Mouse (Mus musculus) midbrain, embryonic 15.5 days (tissue): Measurements from ENCODE around the gene Palm3. TPM values are rescaled to one million over a fixed set of nuclear protein-coding genes. Genes with fewer than 3 reads are reported as not detected.

Experiments used
- ATAC-seq: fragments of 200-750 bp; cut with Nextera tagmentation; replicated peaks from 2 replicates; pipeline ENCODE4 v1.8.0; 2017; ENCODE audit warnings: moderate TSS enrichment
- H3K27ac ChIP-seq: fragments of 300-500 bp; sonication (generic); 2 replicates; pipeline ENCODE4 v1.5.1; 2015; ENCODE audit warnings: mild to moderate bottlenecking, inconsistent platforms
- H3K27me3 ChIP-seq: fragments of 300-500 bp; sonication (generic); replicated peaks from 2 replicates; pipeline ENCODE4 v1.6.1; 2015; ENCODE audit warnings: inconsistent platforms
- H3K36me3 ChIP-seq: fragments of 300-500 bp; sonication (generic); replicated peaks from 2 replicates; pipeline ENCODE4 v1.6.1; 2015; ENCODE audit warnings: inconsistent platforms
- H3K4me1 ChIP-seq: fragments of 300-500 bp; sonication (generic); 2 replicates; pipeline ENCODE4 v1.6.1; 2015; ENCODE audit warnings: inconsistent platforms
- H3K4me2 ChIP-seq: fragments of 300-500 bp; sonication (generic); 2 replicates; pipeline ENCODE4 v1.6.1; 2015; ENCODE audit warnings: inconsistent platforms, mild to moderate bottlenecking, moderate library complexity
- H3K4me3 ChIP-seq: fragments of 300-500 bp; sonication (generic); 2 replicates; pipeline ENCODE4 v1.5.1; 2015; ENCODE audit warnings: mild to moderate bottlenecking, inconsistent platforms
- H3K9ac ChIP-seq: fragments of 300-500 bp; sonication (generic); 2 replicates; pipeline ENCODE4 v1.6.1; 2015; ENCODE audit warnings: mild to moderate bottlenecking, inconsistent platforms
- H3K9me3 ChIP-seq: fragments of 300-500 bp; sonication (generic); 2 replicates; pipeline ENCODE4 v1.6.1; 2016; ENCODE audit warnings: inconsistent platforms
- WGBS: fragments of 180-500 bp; shearing (Covaris S2); methylation state at CpG from one replicate; pipeline ENCODE4 v1.1.7; 2015; ENCODE audit warnings: mixed read lengths; 5-methylcytosine and 5-hydroxymethylcytosine counted together
- microRNA counts: library from miRNA; unstranded; fragments of <30 nt; microRNA quantifications from one replicate; lab custom pipeline; 2016
- microRNA-seq: library from miRNA; unstranded; fragments of <30 nt; microRNA quantifications from one replicate; pipeline ENCODE4, GENCODE M21; 2016
- polyA plus RNA-seq: library from polyadenylated mRNA; unstranded; fragments of >200 nt; fragmentation: Nextera tagmentation; extraction: Ambion mirVana; gene quantifications from 2 replicates; pipeline ENCODE4 v1.2.1, GENCODE M21; 2015

The Palm3 gene
- polyA plus RNA-seq, 1 experiment from 2014 or later, result 2.6 TPM

DNA sequence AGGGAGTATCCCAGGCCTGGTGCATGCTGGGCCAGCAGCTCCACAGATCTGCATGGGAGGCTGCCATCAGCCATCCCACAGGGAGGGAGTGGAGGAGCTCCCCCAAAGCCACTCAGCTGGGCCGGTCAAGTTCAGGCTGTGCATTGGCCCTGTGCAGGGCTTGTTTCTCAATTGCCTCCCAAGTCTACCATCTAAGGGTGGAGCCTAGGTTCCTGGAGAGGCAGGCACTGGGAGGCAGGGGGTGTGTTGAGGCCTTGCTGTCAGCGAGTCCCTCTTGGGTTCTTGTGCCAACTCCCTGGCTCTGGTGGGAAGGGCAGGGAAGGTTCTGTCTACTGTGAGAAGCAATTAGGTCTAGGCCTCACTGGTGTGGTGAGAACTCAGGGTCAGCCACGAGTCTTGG is 50.6 kb downstream of the Palm3 start:
- Histone ChIP-seq H3K4me3 (no peak overlapping the region), H3K4me2 (no peak overlapping the region), H3K27ac (no peak overlapping the region), H3K9ac (no peak overlapping the region), H3K27me3 (no peaks in the 10 kb centered on the region), H3K36me3 (peaks cover 10% of the 10 kb centered on the region; the same call in 1 of the 2 replicates), H3K4me1 (peaks cover 67% of the 10 kb centered on the region), H3K9me3 (no peaks in the 10 kb centered on the region)
- ATAC-seq, result no peak
- 84% methylated on average over 3 of the region's 3 CpGs for WGBS

DNA sequence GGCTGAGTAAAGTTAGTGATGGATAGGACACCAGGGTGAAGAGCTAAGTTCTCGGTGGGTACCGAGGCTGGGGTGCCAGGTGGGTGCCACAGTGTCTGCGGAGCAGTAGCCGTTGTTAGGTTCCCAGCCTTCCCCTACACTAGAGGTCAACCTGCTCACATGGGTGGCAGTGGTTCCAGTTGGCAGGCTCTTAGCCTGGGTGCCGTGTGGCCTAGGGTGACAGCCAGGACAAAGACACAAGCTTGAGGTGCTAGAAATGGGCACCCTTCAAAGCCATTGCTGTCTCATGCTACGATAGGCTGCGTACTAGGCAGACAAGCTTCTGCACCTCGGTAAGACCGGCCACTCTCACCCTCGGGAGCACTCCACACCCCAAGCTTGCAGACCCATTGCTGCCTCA is 51.0 kb downstream of the Palm3 start:
- no peaks in the 10 kb centered on the region for H3K27me3 ChIP-seq
- 0 out of 2 replicates have a peak overlapping the region, but pooled peaks have one; percentile 73 for H3K27ac ChIP-seq
- peaks cover 13% of the 10 kb centered on the region; the same call in 1 of the 2 replicates for H3K36me3 ChIP-seq
- H3K9me3 ChIP-seq, result no peaks in the 10 kb centered on the region
- no peak for ATAC-seq
- H3K9ac ChIP-seq, result no peak overlapping the region
- no peak overlapping the region for H3K4me2 ChIP-seq
- 85% methylated on average over 10 of the region's 10 CpGs for WGBS
- peaks cover 67% of the 10 kb centered on the region for H3K4me1 ChIP-seq
- no peak overlapping the region for H3K4me3 ChIP-seq

DNA sequence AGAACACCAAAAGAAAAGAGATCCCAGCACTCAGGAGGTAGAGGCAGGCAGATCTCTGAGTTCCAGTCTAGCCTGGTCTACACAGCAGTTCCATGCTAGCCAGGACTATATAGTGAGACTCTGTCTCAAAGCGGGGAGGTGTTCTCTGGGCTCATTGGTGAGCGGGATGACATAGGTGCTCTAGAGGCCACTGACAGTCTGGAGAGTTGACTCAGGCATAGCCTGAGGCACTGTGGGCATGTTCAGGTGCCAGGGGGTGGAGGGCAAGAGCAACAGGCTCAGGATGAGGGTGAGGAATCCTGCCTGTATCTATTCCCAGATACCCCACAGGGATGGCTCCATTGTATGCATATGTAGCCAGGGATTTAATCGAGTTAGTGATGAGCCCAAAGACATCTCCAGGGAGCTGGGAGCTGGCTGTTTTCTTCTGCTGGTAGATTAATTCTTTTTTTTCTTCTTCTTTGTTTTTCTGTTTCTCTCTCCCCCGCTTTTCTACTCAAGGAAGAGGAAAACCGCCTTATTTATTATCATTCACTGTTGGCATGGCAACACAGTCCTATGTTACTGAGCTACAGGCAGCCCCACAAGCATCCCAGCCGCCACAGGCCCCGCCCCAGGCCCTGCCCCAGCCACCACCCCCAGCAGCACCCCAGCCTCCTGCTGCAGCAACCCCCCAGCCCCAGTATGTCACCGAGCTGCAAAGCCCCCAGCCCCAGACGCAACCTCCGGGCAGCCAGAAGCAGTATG is 52.1 kb downstream of the Palm3 start:
- Histone ChIP-seq H3K27me3 (no peaks in the 10 kb centered on the region), H3K36me3 (peaks cover 13% of the 10 kb centered on the region; the same call in 1 of the 2 replicates), H3K27ac (peak overlapping the region; percentile 73), H3K9ac (no peak overlapping the region), H3K4me2 (peak overlapping the region; percentile 19), H3K4me1 (peaks cover 57% of the 10 kb centered on the region), H3K9me3 (no peaks in the 10 kb centered on the region), H3K4me3 (no peak overlapping the region)
- ATAC-seq, result peak; percentile 32; the same call in 1 of the 2 replicates
- WGBS, result 36% methylated on average over 10 of the region's 10 CpGs

DNA sequence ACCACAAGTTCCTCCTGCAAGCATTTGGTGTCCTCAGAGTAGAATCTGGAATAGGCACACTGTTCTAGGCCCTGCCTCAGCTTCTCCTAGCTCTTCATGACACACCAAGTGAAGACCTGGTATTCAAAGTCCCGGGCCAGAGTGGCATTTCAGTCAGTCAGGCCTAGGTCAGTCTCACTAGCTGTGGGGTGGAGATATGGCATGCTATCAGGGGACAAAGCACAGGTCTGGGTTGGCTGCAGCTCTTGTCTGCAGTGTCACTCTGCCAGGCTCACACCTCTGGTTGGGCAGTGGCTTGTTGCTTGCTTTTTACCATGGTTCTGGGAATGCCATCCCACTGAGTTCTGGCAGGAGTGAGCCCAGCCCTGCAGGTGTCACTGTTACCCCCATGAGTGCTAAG is 55.1 kb downstream of the Palm3 start:
- H3K36me3 ChIP-seq, result peaks cover 35% of the 10 kb centered on the region
- no peak for ATAC-seq
- no peak overlapping the region for H3K9ac ChIP-seq
- peaks cover 28% of the 10 kb centered on the region for H3K4me1 ChIP-seq
- no peak overlapping the region for H3K4me3 ChIP-seq
- 91% methylated on average over 1 of the region's 1 CpGs for WGBS
- H3K4me2 ChIP-seq, result no peak overlapping the region
- H3K9me3 ChIP-seq, result no peaks in the 10 kb centered on the region
- no peak overlapping the region for H3K27ac ChIP-seq
- H3K27me3 ChIP-seq, result no peaks in the 10 kb centered on the region

DNA sequence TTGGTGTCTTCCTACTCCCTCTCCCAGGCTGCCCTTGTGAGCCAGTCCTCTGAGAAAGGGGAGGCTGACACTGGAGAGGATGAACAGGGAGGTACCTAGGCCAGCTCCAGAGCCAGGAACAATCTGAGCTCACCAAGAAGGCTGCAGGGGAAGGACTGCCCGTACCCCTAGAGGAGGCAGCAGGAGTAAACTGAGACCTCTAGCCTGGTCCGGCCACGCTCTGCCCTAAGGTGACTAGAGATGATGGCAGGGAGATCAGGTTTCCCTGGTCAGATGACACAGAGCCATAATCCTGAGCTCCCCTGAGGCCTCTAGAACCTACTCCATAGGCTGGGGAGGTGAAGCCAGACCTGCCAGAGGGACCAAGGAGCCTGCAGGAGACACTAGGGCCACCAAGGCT is 55.6 kb downstream of the Palm3 start:
- peaks cover 24% of the 10 kb centered on the region for H3K4me1 ChIP-seq
- no peak overlapping the region for H3K4me3 ChIP-seq
- ATAC-seq, result no peak
- H3K27ac ChIP-seq, result no peak overlapping the region
- no peaks in the 10 kb centered on the region for H3K27me3 ChIP-seq
- H3K36me3 ChIP-seq, result peaks cover 36% of the 10 kb centered on the region
- WGBS, result 85% methylated on average over 3 of the region's 3 CpGs
- no peaks in the 10 kb centered on the region for H3K9me3 ChIP-seq
- no peak overlapping the region for H3K9ac ChIP-seq
- no peak overlapping the region for H3K4me2 ChIP-seq

DNA sequence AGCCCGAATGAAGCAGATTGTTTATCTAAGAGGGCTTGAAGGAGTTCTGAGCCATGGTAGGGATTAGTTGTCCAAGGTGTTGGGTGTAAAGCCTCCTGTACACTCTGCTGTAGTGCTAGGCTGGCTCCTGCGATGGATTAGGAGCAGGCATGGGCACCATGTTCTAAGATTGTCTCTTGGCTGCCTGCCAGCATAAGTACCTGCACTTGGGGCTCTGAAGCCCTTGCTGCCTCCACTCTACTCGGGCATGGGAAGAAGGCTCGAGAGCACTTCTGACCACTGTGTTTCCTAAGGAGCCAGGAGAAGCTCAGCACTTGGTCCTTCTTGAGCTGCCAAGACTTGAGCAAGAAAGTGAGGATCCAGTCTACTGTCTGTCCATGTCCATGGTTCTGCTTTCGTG is 57.9 kb downstream of the Palm3 start:
- Histone ChIP-seq H3K9ac (no peak overlapping the region), H3K4me1 (peaks cover under 1% of the 10 kb centered on the region), H3K4me3 (no peak overlapping the region), H3K27ac (no peak overlapping the region), H3K27me3 (no peaks in the 10 kb centered on the region), H3K36me3 (peaks cover 49% of the 10 kb centered on the region), H3K4me2 (no peak overlapping the region), H3K9me3 (no peaks in the 10 kb centered on the region)
- WGBS, result 86% methylated on average over 5 of the region's 5 CpGs
- ATAC-seq, result no peak

MicroRNAs within 50 kb of the gene (microRNA counts, 519-probe panel; counts per million panel counts)
- not detected for microRNA mmu-miR-1199 (lab: Ali Mortazavi, UCI)

Small RNA genes lying within 50 kb of the gene (microRNA-seq; reads per million reads assigned to microRNA genes)
- gene Mir1199 (not detected), gene Mir8111 (1.8 reads per million, percentile 2 among the genes with 10 or more reads in this experiment)

Other genes with a start within 250 kb of the Palm3 start
- 67.2 and 68.0 TPM in 2 replicates for gene Adgrl1, start 121.4 kb upstream of the Palm3 start, polyA plus RNA-seq
- 0.93 and 1.00 TPM in 2 replicates for gene Gm10644, start 66.3 kb upstream of the Palm3 start, polyA plus RNA-seq
- gene Asf1b, start 66.0 kb upstream of the Palm3 start, polyA plus RNA-seq, result 8.0 and 10.9 TPM in 2 replicates
- gene Prkaca, start 48.5 kb upstream of the Palm3 start, polyA plus RNA-seq, result 228 and 238 TPM in 2 replicates
- gene Samd1, start 23.8 kb upstream of the Palm3 start, polyA plus RNA-seq, result 7.1 and 7.2 TPM in 2 replicates
- 0.66 and 1.0 TPM in 2 replicates for gene 1700067K01Rik, start 20.0 kb upstream of the Palm3 start, polyA plus RNA-seq
- gene 2210011C24Rik, start 9.3 kb upstream of the Palm3 start, polyA plus RNA-seq, result 0.26 and 0.39 TPM in 2 replicates
- gene Il27ra, start 21.1 kb downstream of the Palm3 start, polyA plus RNA-seq, result 0.58 and 0.68 TPM in 2 replicates
- gene Rln3, start 23.5 kb downstream of the Palm3 start, polyA plus RNA-seq, result 0.48 and 1.3 TPM in 2 replicates
- 1.0 and 1.4 TPM in 2 replicates for gene Gm10643, start 43.7 kb downstream of the Palm3 start, polyA plus RNA-seq
- gene Rfx1, start 45.4 kb downstream of the Palm3 start, polyA plus RNA-seq, result 12.4 and 14.0 TPM in 2 replicates
- 25.8 and 26.3 TPM in 2 replicates for gene Dcaf15, start 83.3 kb downstream of the Palm3 start, polyA plus RNA-seq
- 0.68 and 0.73 TPM in 2 replicates for gene Podnl1, start 104.5 kb downstream of the Palm3 start, polyA plus RNA-seq
- 52.5 and 53.3 TPM in 2 replicates for gene Cc2d1a, start 126.5 kb downstream of the Palm3 start, polyA plus RNA-seq
- gene 4930432K21Rik, start 126.6 kb downstream of the Palm3 start, polyA plus RNA-seq, result 2.5 and 2.9 TPM in 2 replicates
- 8.1 and 8.5 TPM in 2 replicates for gene Nanos3, start 163.7 kb downstream of the Palm3 start, polyA plus RNA-seq
- gene Zswim4, start 215.6 kb downstream of the Palm3 start, polyA plus RNA-seq, result 33.2 and 33.3 TPM in 2 replicates
- gene D8Ertd738e, start 228.2 kb downstream of the Palm3 start, polyA plus RNA-seq, result 225 and 244 TPM in 2 replicates
- 49.4 and 50.9 TPM in 2 replicates for gene Mri1, start 235.9 kb downstream of the Palm3 start, polyA plus RNA-seq
- 22.8 and 26.6 TPM in 2 replicates for gene Ccdc130, start 248.9 kb downstream of the Palm3 start, polyA plus RNA-seq